Mouse (Mus musculus): ENCODE results near the gene Palm2.

GRCm38 (mm10) chr4:57675387-57675786 is 241.3 kb downstream of the Palm2 start:
- TF ChIP-seq POLR2A (IDR thresholded peaks at IDR 0.05; ENCODE audit: borderline replicate concordance, extremely low read depth, low read depth, low read length) (no peak), CTCF (IDR thresholded peaks at IDR 0.05; ENCODE audit: insufficient read depth, low read length) (no peak)
